Mouse (Mus musculus): ENCODE data around the gene Nol10.

GRCm38 (mm10) chr12:17299902-17300301, 48.4 kb upstream of the Nol10 start:
- TF ChIP-seq CTCF (IDR thresholded peaks at IDR 0.05) (no peak), EP300 (IDR thresholded peaks at IDR 0.05) (no peak)

Data from lung, postnatal 0 days (tissue).